ENCODE assay signal across 8 mouse cellular contexts in genomic region chr12:81331937-81332874, GRCm38 (mm10). TPM values are rescaled to one million over a fixed set of nuclear protein-coding genes. Genes with fewer than 3 reads are reported as not detected.
DNase-seq lines count a peak whose midpoint lies in the region; ATAC-seq lines count a peak whose summit lies in the region.

No protein-coding gene starts in this region.

- peak overlapping the region; percentile 100 for H3K4me2 ChIP-seq in embryonic facial prominence, embryonic 13.5 days
- H3K4me2 ChIP-seq in heart, embryonic 16.5 days (ENCODE audit: low read depth, low read length), result peak overlapping the region; percentile 99
- peak overlapping the region; percentile 83 for H3K4me2 ChIP-seq in midbrain, embryonic 13.5 days (replicated peaks)

- H3K9ac ChIP-seq in embryonic facial prominence, embryonic 13.5 days, result peak overlapping the region; percentile 83
- peak overlapping the region; percentile 72 for H3K9ac ChIP-seq in heart, embryonic 16.5 days (ENCODE audit: low read length)
- H3K9ac ChIP-seq in midbrain, embryonic 13.5 days (replicated peaks), result peak overlapping the region; percentile 85

- peak; percentile 45; the same call in 1 of the 2 replicates for ATAC-seq in embryonic facial prominence, embryonic 13.5 days (ENCODE audit: insufficient number of reproducible peaks, insufficient read depth, low FRiP score, low TSS enrichment, low read depth)
- ATAC-seq in heart, embryonic 16.5 days (replicated peaks; ENCODE audit: extremely low read depth, insufficient read depth, low FRiP score), result peak; percentile 42; the same call in 1 of the 2 replicates
- ATAC-seq in midbrain, embryonic 13.5 days, result peak; percentile 84
- no peak for ATAC-seq in erythroblast, adult 5-6 weeks (replicated peaks; ENCODE audit: low FRiP score, poor library complexity, severe bottlenecking)

- 2% methylated on average over 51 of the region's 54 CpGs for WGBS in embryonic facial prominence, embryonic 13.5 days
- 3% methylated on average over 54 of the region's 54 CpGs for WGBS in heart, embryonic 16.5 days
- 1% methylated on average over 41 of the region's 54 CpGs for WGBS in midbrain, embryonic 13.5 days

- peaks cover 17% of the 10 kb centered on the region for H3K4me1 ChIP-seq in embryonic facial prominence, embryonic 13.5 days
- H3K4me1 ChIP-seq in heart, embryonic 16.5 days (ENCODE audit: control insufficient read depth, insufficient read depth, low read length), result peaks cover 6% of the 10 kb centered on the region
- peaks cover 19% of the 10 kb centered on the region for H3K4me1 ChIP-seq in midbrain, embryonic 13.5 days (replicated peaks)

- peak; percentile 14 for DNase-seq in ES-CJ7 (ENCODE audit: low read depth, low spot score)
- peak; percentile 44 for DNase-seq in adrenal gland, postnatal 25 days
- peak; percentile 56 to 63 for DNase-seq in left cerebral cortex, adult 8-10 months (ENCODE audit: low spot score in 2 of 2)
- DNase-seq in testis, postnatal 10 days (ENCODE audit: low spot score), result peak; percentile 45

- H3K36me3 ChIP-seq in embryonic facial prominence, embryonic 13.5 days, result no peaks in the 10 kb centered on the region
- no peaks in the 10 kb centered on the region for H3K36me3 ChIP-seq in heart, embryonic 16.5 days (ENCODE audit: control insufficient read depth, insufficient read depth)
- no peaks in the 10 kb centered on the region for H3K36me3 ChIP-seq in midbrain, embryonic 13.5 days

- no peaks in the 10 kb centered on the region for H3K9me3 ChIP-seq in embryonic facial prominence, embryonic 13.5 days
- no peaks in the 10 kb centered on the region for H3K9me3 ChIP-seq in heart, embryonic 16.5 days (replicated peaks; ENCODE audit: control insufficient read depth, low read length)
- H3K9me3 ChIP-seq in midbrain, embryonic 13.5 days, result no peaks in the 10 kb centered on the region

- peak overlapping the region; percentile 75 for H3K27ac ChIP-seq in embryonic facial prominence, embryonic 13.5 days
- H3K27ac ChIP-seq in heart, embryonic 16.5 days (ENCODE audit: low read length), result no peak overlapping the region
- H3K27ac ChIP-seq in midbrain, embryonic 13.5 days, result peak overlapping the region; percentile 85

- peak overlapping the region; percentile 64 for H3K4me3 ChIP-seq in embryonic facial prominence, embryonic 13.5 days
- peak overlapping the region; percentile 65 for H3K4me3 ChIP-seq in heart, embryonic 16.5 days (ENCODE audit: low read length)
- peak overlapping the region; percentile 66 for H3K4me3 ChIP-seq in midbrain, embryonic 13.5 days (replicated peaks)

- peaks cover 41% of the 10 kb centered on the region for H3K27me3 ChIP-seq in embryonic facial prominence, embryonic 13.5 days
- peaks cover 41% of the 10 kb centered on the region for H3K27me3 ChIP-seq in heart, embryonic 16.5 days (ENCODE audit: control insufficient read depth, insufficient read depth, low read length)
- H3K27me3 ChIP-seq in midbrain, embryonic 13.5 days, result peaks cover 7% of the 10 kb centered on the region

RNA-seq across cellular contexts. Expression of gene Slc8a3, which starts 0.8 kb away (rescaled TPM):
- total RNA-seq in adrenal gland, postnatal 25 days (2021), result 1.2 and 1.7 TPM in 2 replicates
- 3.6 and 5.6 TPM in 2 replicates for polyA plus RNA-seq in embryonic facial prominence, embryonic 13.5 days (2015; fragmentation: Nextera tagmentation; extraction: Ambion mirVana)
- polyA plus RNA-seq in heart, embryonic 16.5 days (2015; fragmentation: Nextera tagmentation; extraction: Ambion mirVana), result 0.35 and 0.46 TPM in 2 replicates
- total RNA-seq in left cerebral cortex, adult 8-10 months (2022), result 10 to 100 TPM; 27.5 to 29.8 (median 29.1) TPM
- 3.4 and 3.6 TPM in 2 replicates for polyA plus RNA-seq in midbrain, embryonic 13.5 days (2015; fragmentation: Nextera tagmentation; extraction: Ambion mirVana)
- total RNA-seq in erythroblast, adult 5-6 weeks (2015; ENCODE audit: low replicate concordance), result not detected in 2 replicates
- not detected in 2 replicates for total RNA-seq in erythroblast, adult 5-6 weeks (2017; ENCODE audit: low replicate concordance)

RNA-seq across cellular contexts. Expression of gene Gm4787, which starts 47.1 kb away (rescaled TPM):
- total RNA-seq in adrenal gland, postnatal 25 days (2021), result 1.2 and 3.0 TPM in 2 replicates
- 0.30 and 0.48 TPM in 2 replicates for polyA plus RNA-seq in embryonic facial prominence, embryonic 13.5 days (2015; fragmentation: Nextera tagmentation; extraction: Ambion mirVana)
- 0.10 and 0.17 TPM in 2 replicates for polyA plus RNA-seq in heart, embryonic 16.5 days (2015; fragmentation: Nextera tagmentation; extraction: Ambion mirVana)
- 1 to 10 TPM; 1.7 to 2.7 (median 2.1) TPM for total RNA-seq in left cerebral cortex, adult 8-10 months (2022)
- polyA plus RNA-seq in midbrain, embryonic 13.5 days (2015; fragmentation: Nextera tagmentation; extraction: Ambion mirVana), result 0.13 and 0.27 TPM in 2 replicates
- total RNA-seq in erythroblast, adult 5-6 weeks (2015; ENCODE audit: low replicate concordance), result not detected in 2 replicates
- total RNA-seq in erythroblast, adult 5-6 weeks (2017; ENCODE audit: low replicate concordance), result 0.42 TPM in 1 of 2 replicates, not detected in the other

Comparison
In these comparisons a context has a peak if more than half of its experiments do, and no peak if none do; other contexts are left out.
1. RNA of gene Slc8a3, which starts 0.8 kb away (total RNA-seq): 27.5 to 29.8 TPM in left cerebral cortex, adult 8-10 months; 1.2 to 1.7 TPM in adrenal gland, postnatal 25 days and not detected in erythroblast, adult 5-6 weeks; every median in the first group is over 10 times any median in the second.
2. Peak in every context shown above with its lines, with median percentiles within 50 percentile points of each other: DNase-seq, H3K4me2 ChIP-seq, H3K4me3 ChIP-seq and H3K9ac ChIP-seq.